Mouse (Mus musculus) forebrain, embryonic 16.5 days (tissue): Measurements from ENCODE around the gene Tnfsfm13. TPM values are rescaled to one million over a fixed set of nuclear protein-coding genes. Genes with fewer than 3 reads are reported as not detected.
A peak's percentile ranks its signal among the peaks of the same experiment; 100 is the strongest.
"Not testable (repeated sequence)": the region's sequence is repeated elsewhere in the genome, so short reads cannot be mapped to it uniquely, and the experiment has no call there.

Experiments used
- ATAC-seq: fragments of 200-750 bp; cut with Nextera tagmentation; 2 replicates; pipeline ENCODE4 v1.8.0; 2017; ENCODE audit warnings: mild to moderate bottlenecking, moderate library complexity
- H3K27ac ChIP-seq: fragments of 300-500 bp; sonication (generic); 2 replicates; pipeline ENCODE4 v1.5.1; 2014; ENCODE audit warnings: low read length, control low read depth
- H3K27me3 ChIP-seq: fragments of 300-500 bp; sonication (generic); replicated peaks from 2 replicates; pipeline ENCODE4 v1.6.1; 2014; ENCODE audit warnings: low read length; ENCODE audit not compliant: control insufficient read depth, insufficient read depth
- H3K36me3 ChIP-seq: fragments of 300-500 bp; sonication (generic); 2 replicates; pipeline ENCODE4 v1.6.1; 2014; ENCODE audit not compliant: control insufficient read depth, insufficient read depth
- H3K4me1 ChIP-seq: fragments of 300-500 bp; sonication (generic); replicated peaks from 2 replicates; pipeline ENCODE4 v1.6.1; 2014; ENCODE audit warnings: low read length; ENCODE audit not compliant: control insufficient read depth, insufficient read depth
- H3K4me2 ChIP-seq: fragments of 300-500 bp; sonication (generic); 2 replicates; pipeline ENCODE4 v1.6.1; 2014; ENCODE audit warnings: mild to moderate bottlenecking, low read length, control low read depth
- H3K4me3 ChIP-seq: fragments of 300-500 bp; sonication (generic); replicated peaks from 2 replicates; pipeline ENCODE4 v1.5.1; 2014; ENCODE audit warnings: mild to moderate bottlenecking, low read length, control low read depth
- H3K9ac ChIP-seq: fragments of 300-500 bp; sonication (generic); replicated peaks from 2 replicates; pipeline ENCODE4 v1.6.1; 2014; ENCODE audit warnings: low read depth, low read length, control low read depth
- H3K9me3 ChIP-seq: fragments of 300-500 bp; sonication (generic); 2 replicates; pipeline ENCODE4 v1.6.1; 2016; ENCODE audit warnings: low read length; ENCODE audit not compliant: control insufficient read depth
- WGBS: fragments of 180-500 bp; shearing (Covaris S2); extraction: QIAGEN DNeasy Blood & Tissue Kit; methylation state at CpG from one replicate; pipeline ENCODE4 v1.1.7; 2014; 5-methylcytosine and 5-hydroxymethylcytosine counted together
- polyA plus RNA-seq: library from polyadenylated mRNA; unstranded; fragments of >200 nt; fragmentation: Nextera tagmentation; extraction: Ambion mirVana; gene quantifications from 2 replicates; pipeline ENCODE4 v1.2.1, GENCODE M21; 2015

Gene Tnfsfm13
- polyA plus RNA-seq, 1 experiment from 2014 or later: 1.2 TPM

GRCm38 (mm10) chr11:69707873-69708381, 12.0 kb upstream of the Tnfsfm13 start:
- Histone ChIP-seq H3K4me3 (no peak overlapping the region), H3K4me1 (peaks cover 8% of the 10 kb centered on the region), H3K4me2 (no peak overlapping the region), H3K36me3 (no peaks in the 10 kb centered on the region), H3K27ac (no peak overlapping the region), H3K27me3 (no peaks in the 10 kb centered on the region), H3K9ac (no peak overlapping the region), H3K9me3 (no peaks in the 10 kb centered on the region)
- ATAC-seq: no peak
- WGBS: 81% methylated on average over 4 of the region's 4 CpGs

- Histone ChIP-seq H3K4me3 (no peak overlapping the region), H3K9ac (no peak overlapping the region), H3K27ac (no peak overlapping the region), H3K4me1 (peaks cover 8% of the 10 kb centered on the region), H3K9me3 (no peaks in the 10 kb centered on the region), H3K27me3 (no peaks in the 10 kb centered on the region), H3K4me2 (no peak overlapping the region), H3K36me3 (no peaks in the 10 kb centered on the region)
- WGBS: 90% methylated on average over 4 of the region's 4 CpGs
- no peak for ATAC-seq
These were observed 11.6 kb upstream of the Tnfsfm13 start for GRCm38 (mm10) chr11:69707480-69707847.

- no peaks in the 10 kb centered on the region for H3K36me3 ChIP-seq
- ATAC-seq: peak; percentile 31; the same call in 1 of the 2 replicates
- H3K4me1 ChIP-seq: peaks cover 8% of the 10 kb centered on the region
- no peaks in the 10 kb centered on the region for H3K9me3 ChIP-seq
- H3K9ac ChIP-seq: no peak overlapping the region; the same call in 1 of the 2 replicates
- WGBS: 36% methylated on average over 6 of the region's 6 CpGs
- no peak overlapping the region for H3K4me2 ChIP-seq
- no peak overlapping the region for H3K27ac ChIP-seq
- no peaks in the 10 kb centered on the region for H3K27me3 ChIP-seq
- no peak overlapping the region for H3K4me3 ChIP-seq
These were observed 11.0 kb upstream of the Tnfsfm13 start for GRCm38 (mm10) chr11:69706775-69707479.

GRCm38 (mm10) chr11:69704613-69705010, 8.7 kb upstream of the Tnfsfm13 start:
- 46% methylated on average over 2 of the region's 2 CpGs for WGBS
- H3K4me2 ChIP-seq: no peak overlapping the region
- no peaks in the 10 kb centered on the region for H3K36me3 ChIP-seq
- no peaks in the 10 kb centered on the region for H3K9me3 ChIP-seq
- H3K4me3 ChIP-seq: no peak overlapping the region
- H3K9ac ChIP-seq: no peak overlapping the region
- no peak for ATAC-seq
- H3K27me3 ChIP-seq: no peaks in the 10 kb centered on the region
- H3K27ac ChIP-seq: no peak overlapping the region
- peaks cover 5% of the 10 kb centered on the region; the same call in 1 of the 2 replicates for H3K4me1 ChIP-seq

- H3K27me3 ChIP-seq: no peaks in the 10 kb centered on the region
- H3K36me3 ChIP-seq: no peaks in the 10 kb centered on the region
- H3K27ac ChIP-seq: no peak overlapping the region
- no peak overlapping the region for H3K9ac ChIP-seq
- WGBS: 69% methylated on average over 8 of the region's 8 CpGs
- H3K9me3 ChIP-seq: no peaks in the 10 kb centered on the region
- H3K4me3 ChIP-seq: no peak overlapping the region
- H3K4me2 ChIP-seq: no peak overlapping the region
- no peak for ATAC-seq
- H3K4me1 ChIP-seq: peaks cover 5% of the 10 kb centered on the region; the same call in 1 of the 2 replicates
These were observed 8.1 kb upstream of the Tnfsfm13 start for GRCm38 (mm10) chr11:69703814-69704612.

- not testable (repeated sequence) for H3K4me3 ChIP-seq, H3K27ac ChIP-seq, H3K36me3 ChIP-seq, H3K9ac ChIP-seq, H3K4me2 ChIP-seq, H3K9me3 ChIP-seq, H3K27me3 ChIP-seq, ATAC-seq, H3K4me1 ChIP-seq
- 78% methylated on average over 2 of the region's 3 CpGs for WGBS
These were observed 7.5 kb upstream of the Tnfsfm13 start for GRCm38 (mm10) chr11:69703381-69703780.

GRCm38 (mm10) chr11:69702886-69703285, 7.0 kb upstream of the Tnfsfm13 start:
- WGBS: 91% methylated on average over 10 of the region's 10 CpGs

GRCm38 (mm10) chr11:69699595-69699994, 3.7 kb upstream of the Tnfsfm13 start:
- ATAC-seq: no peak
- Histone ChIP-seq H3K27me3 (no peaks in the 10 kb centered on the region), H3K27ac (no peak overlapping the region), H3K9me3 (no peaks in the 10 kb centered on the region), H3K4me1 (peaks cover 11% of the 10 kb centered on the region), H3K9ac (no peak overlapping the region), H3K4me2 (no peak overlapping the region), H3K4me3 (no peak overlapping the region), H3K36me3 (no peaks in the 10 kb centered on the region)
- WGBS: 96% methylated on average over 1 of the region's 1 CpGs

More at GRCm38 (mm10) chr11:69702886-69703285, 7.0 kb upstream of the Tnfsfm13 start:
- not testable (repeated sequence) for H3K36me3 ChIP-seq, H3K9ac ChIP-seq, H3K4me3 ChIP-seq, H3K27ac ChIP-seq, H3K4me1 ChIP-seq, H3K27me3 ChIP-seq, H3K4me2 ChIP-seq, ATAC-seq, H3K9me3 ChIP-seq

GRCm38 (mm10) chr11:69698574-69698973, 2.7 kb upstream of the Tnfsfm13 start:
- WGBS: 70% methylated on average over 5 of the region's 5 CpGs
- ATAC-seq: no peak
- H3K36me3 ChIP-seq: no peaks in the 10 kb centered on the region

More at GRCm38 (mm10) chr11:69698574-69698973, 2.7 kb upstream of the Tnfsfm13 start:
- H3K4me2 ChIP-seq: no peak overlapping the region
- H3K27me3 ChIP-seq: no peaks in the 10 kb centered on the region
- H3K4me1 ChIP-seq: peaks cover 11% of the 10 kb centered on the region
- no peak overlapping the region for H3K27ac ChIP-seq
- H3K4me3 ChIP-seq: no peak overlapping the region
- H3K9me3 ChIP-seq: no peaks in the 10 kb centered on the region
- H3K9ac ChIP-seq: no peak overlapping the region
